Comparison of ENCODE assay signal across 11 mouse cellular contexts in the genomic region with DNA sequence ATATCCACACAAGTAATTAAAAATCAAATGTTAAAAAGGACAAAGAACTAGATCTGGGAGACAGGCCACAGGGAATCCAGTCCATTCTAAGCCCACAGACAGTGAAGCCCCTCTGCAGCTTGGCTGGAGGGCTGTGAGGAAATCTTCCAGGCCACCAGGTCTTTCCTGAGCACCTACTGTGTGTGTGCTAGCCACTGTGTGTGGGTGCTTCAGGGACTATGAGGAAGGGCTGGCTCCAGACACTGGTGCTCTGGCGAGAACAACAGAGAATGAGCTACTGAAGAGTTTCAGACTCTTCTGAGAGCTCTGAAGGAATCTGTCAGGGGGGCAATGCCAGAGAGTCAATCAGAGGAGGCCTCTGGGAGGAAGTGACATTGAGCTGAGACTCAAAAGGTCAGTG. TPM values are rescaled to one million over a fixed set of nuclear protein-coding genes. Genes with fewer than 3 reads are reported as not detected.
DNase-seq lines count a peak whose midpoint lies in the region; ATAC-seq lines count a peak whose summit lies in the region.
"Had no signal": no experiment of that assay in that cellular context is flagged by ENCODE, and none has a peak within 500 bp of the region (broad histone marks: within the 10 kb centered on the region; RNA-seq: fewer than 3 reads in every experiment).

No protein-coding gene starts in this region.

- intact Hi-C loops in heart, postnatal 14 days (cut with DNase I) = no loop called here

- H3K36me3 ChIP-seq in heart, embryonic 13.5 days = peaks cover 10% of the 10 kb centered on the region
- peaks cover 8% of the 10 kb centered on the region; the same call in 1 of the 2 replicates for H3K36me3 ChIP-seq in kidney, embryonic 14.5 days (ENCODE audit: control insufficient read depth, insufficient read depth, low read length)
- H3K36me3 ChIP-seq in limb, embryonic 15.5 days = peaks cover 7% of the 10 kb centered on the region; the same call in 1 of the 2 replicates

- WGBS in heart, embryonic 13.5 days = 48% methylated on average over 1 of the region's 1 CpGs
- WGBS in kidney, embryonic 14.5 days = 79% methylated on average over 1 of the region's 1 CpGs
- WGBS in limb, embryonic 15.5 days = 57% methylated on average over 1 of the region's 1 CpGs

- no peaks in the 10 kb centered on the region for H3K9me3 ChIP-seq in heart, embryonic 13.5 days
- no peaks in the 10 kb centered on the region for H3K9me3 ChIP-seq in kidney, embryonic 14.5 days (ENCODE audit: control insufficient read depth, low read length)
- H3K9me3 ChIP-seq in limb, embryonic 15.5 days = no peaks in the 10 kb centered on the region

- H3K4me3 ChIP-seq in heart, embryonic 13.5 days = no peak overlapping the region
- H3K4me3 ChIP-seq in kidney, embryonic 14.5 days (ENCODE audit: low read length) = no peak overlapping the region
- H3K4me3 ChIP-seq in brown adipose tissue, adult 24 weeks (ENCODE audit: insufficient read depth, low read depth, low read length) = no peak overlapping the region
- no peak overlapping the region for H3K4me3 ChIP-seq in limb, embryonic 15.5 days

- H3K4me1 ChIP-seq in heart, embryonic 13.5 days = peaks cover 88% of the 10 kb centered on the region
- peaks cover 39% of the 10 kb centered on the region for H3K4me1 ChIP-seq in kidney, embryonic 14.5 days (ENCODE audit: control insufficient read depth, insufficient read depth, low read length)
- peaks cover 15% of the 10 kb centered on the region for H3K4me1 ChIP-seq in brown adipose tissue, adult 24 weeks (ENCODE audit: control insufficient read depth, insufficient read depth, insufficient read length, low read length)
- peaks cover 65% of the 10 kb centered on the region for H3K4me1 ChIP-seq in limb, embryonic 15.5 days

- no peak for DNase-seq in heart, postnatal 14 days
- no peak for DNase-seq in kidney, adult 11 months
- DNase-seq in ovary, postnatal 14 days (ENCODE audit: low spot score) = no peak
- DNase-seq: adrenal gland, postnatal 25 days; thymus, postnatal 14 days had no signal

- no peak overlapping the region for H3K4me2 ChIP-seq in heart, embryonic 13.5 days
- H3K4me2 ChIP-seq in kidney, embryonic 14.5 days (replicated peaks; ENCODE audit: low read depth, low read length) = no peak overlapping the region
- no peak overlapping the region for H3K4me2 ChIP-seq in limb, embryonic 15.5 days

- 0 out of 2 replicates have a peak, but pooled peaks cover 3% of the 10 kb centered on the region for H3K27me3 ChIP-seq in heart, embryonic 13.5 days (replicated peaks)
- no peaks in the 10 kb centered on the region for H3K27me3 ChIP-seq in kidney, embryonic 14.5 days (ENCODE audit: control insufficient read depth, insufficient read depth, low read length)
- no peaks in the 10 kb centered on the region for H3K27me3 ChIP-seq in limb, embryonic 15.5 days

- ATAC-seq in heart, embryonic 13.5 days (ENCODE audit: extremely low read depth, insufficient number of reproducible peaks, low FRiP score, low TSS enrichment) = no peak
- no peak for ATAC-seq in kidney, embryonic 14.5 days (ENCODE audit: low FRiP score, low TSS enrichment)
- no peak for ATAC-seq in limb, embryonic 15.5 days (ENCODE audit: insufficient number of reproducible peaks, low FRiP score, low TSS enrichment, low read depth)
- no peak for ATAC-seq in monocyte, adult 5-6 weeks (replicated peaks; ENCODE audit: insufficient number of reproducible peaks, low FRiP score, low TSS enrichment, poor library complexity, severe bottlenecking)

- H3K27ac ChIP-seq in heart, embryonic 13.5 days (replicated peaks) = peak overlapping the region; percentile 82
- peak overlapping the region; percentile 55; the same call in 1 of the 2 replicates for H3K27ac ChIP-seq in kidney, embryonic 14.5 days (ENCODE audit: low read depth, low read length)
- H3K27ac ChIP-seq in brown adipose tissue, adult 24 weeks (replicated peaks; ENCODE audit: low read depth, low read length) = peak overlapping the region; percentile 74
- peak overlapping the region; percentile 91 for H3K27ac ChIP-seq in limb, embryonic 15.5 days
- H3K27ac ChIP-seq: liver, embryonic 14.5 days had no signal

- H3K9ac ChIP-seq in heart, embryonic 13.5 days = peak overlapping the region; percentile 54; the same call in 1 of the 2 replicates
- H3K9ac ChIP-seq in kidney, embryonic 14.5 days (ENCODE audit: low read depth, low read length) = no peak overlapping the region
- no peak overlapping the region for H3K9ac ChIP-seq in limb, embryonic 15.5 days
- H3K9ac ChIP-seq: liver, embryonic 14.5 days had no signal

RNA-seq across cellular contexts. Expression of a gene that starts 13.6 kb away (rescaled TPM):
- polyA plus RNA-seq in heart, embryonic 13.5 days (2015; fragmentation: Nextera tagmentation; extraction: Ambion mirVana) = 87.6 and 91.3 TPM in 2 replicates
- 10 to 100 TPM; 59.3 to 60.7 TPM for total RNA-seq in heart, postnatal 14 days (2021)
- polyA plus RNA-seq in kidney, embryonic 14.5 days (2014; fragmentation: Nextera tagmentation; extraction: Ambion mirVana) = 69.3 and 80.4 TPM in 2 replicates
- 40.8 and 47.5 TPM in 2 replicates for polyA plus RNA-seq in brown adipose tissue, adult 24 weeks (2012; ENCODE audit: insufficient read depth, insufficient read length, missing spikeins)
- 149 and 184 TPM in 2 replicates for polyA plus RNA-seq in limb, embryonic 15.5 days (2015; fragmentation: Nextera tagmentation; extraction: Ambion mirVana)
- total RNA-seq in monocyte, adult 5-6 weeks (2017) = 20.9 to 75.7 TPM (median 27.3 TPM) in 3 replicates
